Mouse (Mus musculus) forebrain, embryonic 10.5 days (tissue): ENCODE results near the gene Marc1. TPM values are rescaled to one million over a fixed set of nuclear protein-coding genes. Genes with fewer than 3 reads are reported as not detected.

Source experiments
- DNase-seq: peaks from one replicate; pipeline ENCODE4 v3.0.0-alpha.2; 2017; ENCODE audit warnings: low spot score; ENCODE audit errors: extremely low spot score
- H3K27ac ChIP-seq: fragments of 300-500 bp; sonication (generic); 2 replicates; pipeline ENCODE4 v1.5.1; 2016; ENCODE audit warnings: mild to moderate bottlenecking
- H3K27me3 ChIP-seq: fragments of 300-500 bp; sonication (generic); 2 replicates; pipeline ENCODE4 v1.6.1; 2016; ENCODE audit warnings: mild to moderate bottlenecking; ENCODE audit not compliant: poor library complexity, severe bottlenecking
- H3K36me3 ChIP-seq: fragments of 300-500 bp; sonication (generic); replicated peaks from 2 replicates; pipeline ENCODE4 v1.6.1; 2016; ENCODE audit warnings: mild to moderate bottlenecking, moderate library complexity
- H3K4me1 ChIP-seq: fragments of 300-500 bp; sonication (generic); 2 replicates; pipeline ENCODE4 v1.6.1; 2016
- H3K4me3 ChIP-seq: fragments of 300-500 bp; sonication (generic); 2 replicates; pipeline ENCODE4 v1.5.1; 2016; ENCODE audit warnings: mild to moderate bottlenecking, moderate library complexity
- H3K9me3 ChIP-seq: fragments of 300-500 bp; sonication (generic); 2 replicates; pipeline ENCODE4 v1.6.1; 2016; ENCODE audit warnings: mild to moderate bottlenecking, moderate library complexity
- WGBS: fragments of 180-500 bp; shearing (Covaris S2); methylation state at CpG from one replicate; pipeline ENCODE4 v1.1.7; 2016; 5-methylcytosine and 5-hydroxymethylcytosine counted together
- polyA plus RNA-seq: library from polyadenylated mRNA; unstranded; fragments of >200 nt; fragmentation: Nextera tagmentation; extraction: Ambion mirVana; gene quantifications from 2 replicates; pipeline ENCODE4 v1.2.1, GENCODE M21; 2016

Gene Marc1
- polyA plus RNA-seq, 1 experiment from 2014 or later = not detected

DNA sequence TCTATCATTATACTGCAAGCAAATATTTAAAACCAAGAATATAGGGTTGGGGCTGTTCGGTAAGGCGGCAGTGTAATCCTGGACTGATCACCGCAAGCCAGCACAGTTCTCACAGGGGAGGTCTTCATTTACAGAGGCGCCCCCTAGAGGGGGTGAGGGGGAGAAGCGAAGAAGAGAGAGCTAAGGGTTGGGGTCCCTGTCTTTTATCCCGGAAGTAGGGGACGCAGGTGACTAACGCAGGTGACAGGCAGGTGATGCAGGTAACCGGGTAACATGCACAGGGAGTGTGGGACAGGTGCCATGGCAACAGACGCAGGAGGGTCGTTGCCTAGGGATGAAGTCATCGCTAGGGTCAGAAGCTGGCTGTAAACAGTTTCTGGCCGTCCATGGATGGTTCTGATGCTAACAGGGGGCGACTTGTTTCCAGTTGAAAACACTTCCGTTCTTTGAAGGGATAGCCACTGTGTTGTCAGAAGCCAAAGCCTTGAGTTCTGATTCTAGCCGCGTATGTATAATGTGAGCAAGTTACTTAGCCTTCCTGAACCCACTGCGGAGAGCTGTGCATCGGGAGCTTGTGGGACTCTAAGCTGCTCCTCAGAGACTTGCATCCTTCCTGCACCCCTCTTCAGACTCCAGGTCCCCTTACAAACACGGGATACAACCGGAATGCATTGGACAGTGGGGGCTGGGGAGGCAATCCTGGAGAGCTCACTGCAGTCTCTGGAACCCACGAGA, 33.9 kb downstream of the Marc1 start:
- Histone ChIP-seq H3K4me3 (no peak overlapping the region), H3K4me1 (peaks cover 4% of the 10 kb centered on the region), H3K27me3 (0 out of 2 replicates have a peak, but pooled peaks cover 5% of the 10 kb centered on the region), H3K36me3 (no peaks in the 10 kb centered on the region), H3K9me3 (no peaks in the 10 kb centered on the region), H3K27ac (no peak overlapping the region)
- DNase-seq = no peak
- WGBS = 30% methylated on average over 22 of the region's 22 CpGs

DNA sequence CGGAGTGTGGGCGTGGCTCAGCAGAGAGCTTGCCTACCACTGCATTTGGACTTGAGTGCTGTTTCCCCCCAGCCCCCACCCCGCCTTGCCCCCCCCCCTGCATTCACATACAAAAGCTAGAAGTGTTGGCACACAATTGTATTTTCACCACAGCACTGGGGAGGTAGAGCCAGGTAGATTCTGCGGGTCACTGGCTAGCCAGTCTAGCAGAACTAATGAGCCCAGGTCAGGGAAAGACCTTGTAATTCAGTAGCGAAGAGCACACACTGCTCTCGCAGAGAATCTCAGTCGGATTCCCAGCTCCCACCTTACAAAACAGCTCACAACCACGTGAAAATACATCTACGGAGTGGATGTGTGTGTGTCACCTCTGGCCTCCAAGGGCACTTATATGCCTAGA, 35.8 kb downstream of the Marc1 start:
- no peaks in the 10 kb centered on the region for H3K36me3 ChIP-seq
- no peak for DNase-seq
- no peaks in the 10 kb centered on the region for H3K9me3 ChIP-seq
- H3K27me3 ChIP-seq = peaks cover 17% of the 10 kb centered on the region
- H3K27ac ChIP-seq = no peak overlapping the region
- H3K4me3 ChIP-seq = no peak overlapping the region
- 56% methylated on average over 9 of the region's 9 CpGs for WGBS
- peaks cover 13% of the 10 kb centered on the region for H3K4me1 ChIP-seq

DNA sequence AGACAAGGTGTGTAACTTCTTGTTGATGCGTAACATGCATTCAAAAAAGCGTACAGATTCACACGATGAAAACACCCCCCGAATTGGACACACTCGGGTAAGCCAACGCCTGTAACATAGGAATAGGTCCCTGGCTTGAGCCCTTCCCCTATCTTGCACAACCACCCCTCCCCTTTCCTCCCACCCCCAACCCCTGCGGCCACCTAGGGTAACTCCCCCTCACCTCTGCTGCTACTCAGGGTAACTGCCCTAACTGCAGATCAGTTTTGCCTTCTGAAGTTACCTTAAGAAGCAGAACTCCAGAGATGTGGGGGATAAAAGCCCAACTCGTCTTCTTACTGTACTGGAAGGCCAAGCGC, 39.2 kb downstream of the Marc1 start:
- Histone ChIP-seq H3K4me1 (peaks cover 10% of the 10 kb centered on the region), H3K4me3 (peak overlapping the region; percentile 24), H3K36me3 (no peaks in the 10 kb centered on the region), H3K27me3 (peaks cover 19% of the 10 kb centered on the region), H3K27ac (no peak overlapping the region), H3K9me3 (no peaks in the 10 kb centered on the region)
- no peak for DNase-seq
- WGBS = 13% methylated on average over 9 of the region's 9 CpGs

DNA sequence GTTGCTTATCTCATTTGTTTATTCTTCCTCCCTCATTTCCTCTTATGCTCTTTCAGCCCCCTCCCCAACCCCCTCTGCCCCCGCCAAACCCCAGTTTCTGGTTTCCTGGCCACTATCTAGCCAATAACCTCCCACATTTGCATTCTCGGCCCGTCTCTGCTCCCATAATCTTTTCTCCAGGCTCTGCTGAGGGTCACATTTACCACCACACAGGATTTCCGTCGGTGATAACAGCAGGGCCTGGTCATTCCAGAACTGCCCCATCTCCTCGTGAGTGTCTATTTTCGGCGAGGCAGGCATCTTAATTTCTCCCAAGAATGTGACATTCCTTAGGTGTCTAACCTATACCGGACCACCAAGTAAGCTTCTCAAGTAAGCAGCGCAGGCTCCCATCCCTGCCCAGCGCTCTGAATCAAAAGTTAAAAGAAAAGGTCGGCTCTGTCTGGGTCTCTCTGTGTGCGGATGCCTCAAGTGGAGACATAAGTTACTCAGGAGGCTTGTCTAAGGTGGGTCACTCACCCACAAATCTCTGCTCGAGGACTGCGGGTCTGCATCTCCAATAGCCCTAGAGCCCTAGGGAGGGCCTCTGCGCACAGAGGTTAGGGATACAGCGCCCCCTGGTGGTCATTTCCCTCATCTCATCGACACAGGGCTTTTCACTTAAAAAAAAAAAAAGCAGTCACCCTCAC, 39.8 kb downstream of the Marc1 start:
- Histone ChIP-seq H3K36me3 (no peaks in the 10 kb centered on the region), H3K27ac (no peak overlapping the region), H3K9me3 (no peaks in the 10 kb centered on the region), H3K4me1 (peaks cover 10% of the 10 kb centered on the region), H3K4me3 (peak overlapping the region; percentile 24; the same call in 1 of the 2 replicates), H3K27me3 (peaks cover 15% of the 10 kb centered on the region)
- DNase-seq = peak; percentile 80
- 27% methylated on average over 18 of the region's 18 CpGs for WGBS

DNA sequence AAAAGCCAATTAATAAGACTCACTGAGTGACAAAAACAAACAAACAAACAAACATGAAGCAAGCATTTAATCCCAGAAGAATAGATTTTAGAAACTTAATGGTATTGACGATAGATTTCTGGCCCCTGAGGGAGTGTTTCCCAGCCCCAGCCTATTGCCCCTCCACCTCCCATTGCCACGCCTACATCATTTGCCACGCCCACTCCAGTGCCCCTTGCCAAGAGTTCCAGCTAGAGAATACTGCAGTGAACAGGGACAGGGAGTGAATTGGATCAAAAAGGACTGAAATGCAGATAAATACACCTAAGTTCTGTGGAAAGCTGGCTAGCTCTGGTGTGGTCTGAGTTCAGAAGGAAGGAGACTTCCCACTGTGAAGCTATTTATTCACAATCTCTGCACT, 47.2 kb downstream of the Marc1 start:
- WGBS = 52% methylated on average over 3 of the region's 3 CpGs
- Histone ChIP-seq H3K36me3 (no peaks in the 10 kb centered on the region), H3K9me3 (no peaks in the 10 kb centered on the region), H3K27ac (no peak overlapping the region), H3K4me3 (no peak overlapping the region), H3K27me3 (no peaks in the 10 kb centered on the region), H3K4me1 (no peaks in the 10 kb centered on the region)
- DNase-seq = no peak

DNA sequence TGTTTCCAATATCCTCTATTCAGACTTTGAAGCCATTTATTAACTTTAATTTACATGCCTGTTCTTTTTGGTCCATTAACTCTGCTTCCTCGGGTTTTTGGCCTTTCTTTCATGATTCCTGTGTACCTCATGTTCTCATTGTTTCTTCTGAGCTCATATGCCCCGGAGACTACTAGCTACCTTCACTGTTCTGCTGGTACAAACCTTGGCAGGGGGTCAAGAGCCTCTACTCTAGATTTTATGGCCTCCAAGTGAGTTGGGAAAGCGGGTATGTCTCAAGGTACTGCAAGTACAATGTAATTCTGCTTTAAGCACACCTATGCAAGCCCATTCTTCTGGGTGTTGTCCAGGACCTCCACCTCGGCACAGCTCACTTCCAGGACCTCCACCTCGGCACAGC, 48.2 kb downstream of the Marc1 start:
- Histone ChIP-seq H3K36me3 (no peaks in the 10 kb centered on the region), H3K4me1 (no peaks in the 10 kb centered on the region), H3K9me3 (no peaks in the 10 kb centered on the region), H3K27ac (no peak overlapping the region), H3K27me3 (no peaks in the 10 kb centered on the region), H3K4me3 (no peak overlapping the region)
- DNase-seq = no peak
- WGBS = 81% methylated on average over 5 of the region's 5 CpGs

DNA sequence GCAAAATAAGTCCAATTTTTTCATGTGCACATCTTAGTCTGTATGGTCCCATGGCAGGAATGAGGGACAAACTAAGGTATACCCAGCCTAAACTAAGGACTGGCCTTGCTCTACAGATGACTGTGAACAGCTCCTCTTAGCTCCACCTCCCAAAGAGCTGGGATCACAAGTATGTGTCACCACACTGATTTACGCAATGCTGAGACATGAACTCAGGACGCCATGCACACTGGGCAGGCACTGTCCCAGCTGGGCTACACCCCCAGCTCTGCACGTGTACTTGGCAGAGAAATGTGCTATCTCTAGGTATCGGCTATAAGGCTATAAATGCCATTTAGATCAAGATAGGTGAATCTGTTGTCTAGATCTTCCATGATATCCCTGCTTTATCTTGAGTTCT, 49.1 kb downstream of the Marc1 start:
- Histone ChIP-seq H3K27me3 (no peaks in the 10 kb centered on the region), H3K36me3 (no peaks in the 10 kb centered on the region), H3K4me3 (no peak overlapping the region), H3K9me3 (no peaks in the 10 kb centered on the region), H3K4me1 (no peaks in the 10 kb centered on the region), H3K27ac (no peak overlapping the region)
- DNase-seq = no peak
- 85% methylated on average over 4 of the region's 4 CpGs for WGBS

DNA sequence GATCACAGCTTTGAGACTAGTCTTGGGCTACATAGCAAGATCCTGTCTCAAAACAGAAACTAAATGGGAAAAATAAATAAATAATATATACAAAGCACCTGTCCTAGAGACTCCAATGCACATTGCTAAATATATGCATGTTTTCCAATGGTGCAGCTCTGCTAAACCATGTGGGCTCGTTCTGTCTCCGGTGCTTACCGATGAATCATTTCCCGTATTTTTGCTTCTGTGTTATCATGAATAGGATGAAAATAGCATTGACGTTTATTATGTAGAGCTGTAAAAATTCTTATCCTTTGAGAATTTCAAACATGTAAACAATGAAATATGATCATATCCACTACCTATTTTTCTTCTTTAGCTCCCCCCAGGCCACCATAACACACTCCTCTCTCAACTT, 58.4 kb downstream of the Marc1 start:
- 96% methylated on average over 5 of the region's 5 CpGs for WGBS
- Histone ChIP-seq H3K27me3 (no peaks in the 10 kb centered on the region), H3K36me3 (no peaks in the 10 kb centered on the region), H3K9me3 (no peaks in the 10 kb centered on the region), H3K4me3 (no peak overlapping the region), H3K27ac (no peak overlapping the region), H3K4me1 (peaks cover 7% of the 10 kb centered on the region)
- DNase-seq = no peak

DNA sequence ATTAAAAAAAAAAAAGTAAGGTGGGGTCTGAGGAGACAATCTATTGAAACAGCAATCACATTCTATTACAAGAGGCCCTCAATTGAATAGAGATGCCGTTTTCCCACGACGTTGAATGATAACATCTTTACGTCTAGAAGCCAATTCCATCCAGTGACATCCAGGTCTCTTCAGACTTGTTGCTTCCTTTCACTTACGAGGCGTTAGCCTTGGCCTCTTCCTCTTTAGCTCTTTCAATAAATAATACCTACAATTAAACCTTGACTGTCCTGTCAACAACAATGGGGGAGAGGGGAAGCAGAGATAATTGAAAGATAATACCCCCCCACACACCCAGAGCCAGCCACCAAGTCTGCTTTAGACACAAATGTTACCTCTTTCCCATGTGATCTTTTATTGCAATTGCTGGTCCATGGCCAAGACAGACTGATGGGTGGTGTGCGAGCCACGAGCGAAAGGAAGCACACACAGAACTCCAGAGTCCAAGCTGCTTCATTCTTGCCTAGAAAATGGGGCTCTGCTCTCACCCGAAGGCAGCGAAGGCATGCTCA, 60.9 kb downstream of the Marc1 start:
- Histone ChIP-seq H3K9me3 (no peaks in the 10 kb centered on the region), H3K4me3 (no peak overlapping the region), H3K27me3 (no peaks in the 10 kb centered on the region), H3K4me1 (no peaks in the 10 kb centered on the region), H3K36me3 (no peaks in the 10 kb centered on the region), H3K27ac (no peak overlapping the region)
- DNase-seq = no peak
- WGBS = 91% methylated on average over 11 of the region's 11 CpGs

DNA sequence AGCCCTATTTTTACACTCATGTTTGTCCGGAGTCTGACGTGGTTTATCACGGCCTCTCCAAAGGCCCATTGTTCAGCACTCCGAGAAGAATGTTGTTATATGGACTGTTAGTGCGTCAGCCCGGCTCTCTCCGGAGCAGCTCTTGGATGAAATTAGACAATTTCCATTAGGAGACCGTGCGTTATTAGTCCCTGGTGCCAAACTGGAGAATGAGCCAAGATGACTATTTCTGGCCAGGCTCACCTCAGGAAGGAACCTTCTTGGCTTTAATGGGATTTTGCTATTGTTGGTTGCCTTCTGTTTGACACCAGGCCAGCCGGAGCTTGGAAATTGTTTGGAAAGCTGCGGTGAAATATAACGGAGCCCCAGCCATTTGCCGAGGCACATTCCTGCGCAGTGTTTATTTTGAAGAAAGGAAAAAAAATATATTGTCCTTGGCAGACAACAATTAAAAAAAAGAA, 62.4 kb downstream of the Marc1 start:
- 81% methylated on average over 14 of the region's 14 CpGs for WGBS

DNA sequence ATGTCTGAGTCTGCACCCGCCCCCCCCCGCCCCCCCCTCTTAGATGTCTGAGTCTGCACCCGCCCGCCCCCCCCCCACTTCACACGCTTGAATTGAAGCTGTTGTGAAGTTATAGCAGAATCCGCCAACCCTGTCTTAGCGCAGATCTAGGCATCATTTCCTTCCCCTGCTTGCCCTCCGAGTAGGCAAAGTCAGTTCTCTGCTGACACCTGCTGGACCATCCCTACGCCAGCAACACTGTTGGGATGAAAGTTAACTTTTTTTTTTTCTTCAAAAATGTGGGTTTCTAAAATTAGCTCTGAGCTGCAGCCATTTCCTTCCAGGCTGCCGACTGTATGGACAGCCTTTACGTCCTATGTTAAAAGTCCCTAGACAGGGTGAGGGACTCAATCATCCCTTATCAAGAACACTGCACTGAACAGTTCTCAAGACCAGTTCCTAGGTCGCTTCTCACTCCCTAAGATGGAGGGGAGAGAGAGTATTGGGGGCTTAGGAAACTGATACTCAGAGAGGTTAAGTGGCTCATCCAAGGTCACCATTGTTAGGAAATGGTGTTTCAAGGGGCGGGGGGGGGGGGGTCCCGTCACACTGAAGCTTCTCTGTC, 73.1 kb downstream of the Marc1 start:
- H3K27me3 ChIP-seq = peaks cover 74% of the 10 kb centered on the region
- no peak for DNase-seq
- H3K9me3 ChIP-seq = no peaks in the 10 kb centered on the region
- H3K36me3 ChIP-seq = no peaks in the 10 kb centered on the region
- no peak overlapping the region for H3K4me3 ChIP-seq
- no peak overlapping the region for H3K27ac ChIP-seq
- peaks cover 5% of the 10 kb centered on the region for H3K4me1 ChIP-seq
- 6% methylated on average over 14 of the region's 14 CpGs for WGBS

More for the DNA sequence above, 62.4 kb downstream of the Marc1 start:
- H3K4me1 ChIP-seq = no peaks in the 10 kb centered on the region
- H3K36me3 ChIP-seq = no peaks in the 10 kb centered on the region
- no peak overlapping the region for H3K4me3 ChIP-seq
- no peak overlapping the region for H3K27ac ChIP-seq
- H3K9me3 ChIP-seq = no peaks in the 10 kb centered on the region
- DNase-seq = no peak
- H3K27me3 ChIP-seq = no peaks in the 10 kb centered on the region

DNA sequence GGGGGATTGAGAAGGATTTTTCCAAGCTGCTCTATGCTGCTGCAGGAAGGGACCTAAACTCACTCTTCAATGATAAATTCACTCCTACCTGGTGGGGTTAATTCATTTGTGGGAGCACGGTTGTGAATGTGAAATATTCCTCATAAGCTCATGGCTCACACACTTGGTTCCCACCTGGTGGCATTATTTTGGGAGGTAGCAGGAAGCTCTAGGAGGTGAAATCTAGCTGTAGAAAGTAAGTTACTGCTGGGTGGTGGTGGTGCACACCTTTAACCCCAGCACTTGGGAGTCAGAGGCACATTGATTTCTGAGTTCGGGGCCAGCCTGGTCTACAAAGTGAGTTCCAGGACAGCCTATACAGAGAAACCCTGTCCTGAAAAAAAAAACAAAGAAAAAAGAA, 73.9 kb downstream of the Marc1 start:
- Histone ChIP-seq H3K9me3 (no peaks in the 10 kb centered on the region), H3K36me3 (no peaks in the 10 kb centered on the region), H3K4me1 (peaks cover 9% of the 10 kb centered on the region), H3K27me3 (peaks cover 80% of the 10 kb centered on the region), H3K4me3 (no peak overlapping the region), H3K27ac (no peak overlapping the region)
- DNase-seq = no peak
- 36% methylated on average over 2 of the region's 2 CpGs for WGBS
